Mouse (Mus musculus) left cerebral cortex, adult 11 months (tissue): Measurements from ENCODE around the gene Itpkb.

Experiments used
- DNase-seq: peaks from one replicate; pipeline ENCODE4 v3.0.0; 2022; ENCODE audit warnings: low spot score

Gene Itpkb

DNA sequence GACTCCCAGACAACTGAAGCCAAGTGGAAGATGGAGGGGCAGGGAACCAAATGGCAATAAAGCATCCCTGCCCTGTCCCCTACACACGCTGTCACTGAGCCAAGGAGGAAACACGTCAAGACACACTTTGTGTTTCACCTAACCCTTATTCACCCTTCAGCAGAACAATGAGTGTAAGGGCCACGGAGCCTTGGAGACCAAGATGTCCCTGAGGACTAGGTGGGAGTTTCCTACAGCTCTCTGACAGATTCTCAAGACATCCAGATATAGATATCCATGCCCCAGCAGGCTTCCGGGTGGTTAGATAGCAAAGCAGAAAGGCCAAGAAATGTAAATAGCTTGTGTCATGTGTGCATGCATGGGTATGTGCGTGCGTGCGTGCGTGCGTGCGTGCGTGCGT, 63.6 kb downstream of the Itpkb start:
- DNase-seq, result no peak

DNA sequence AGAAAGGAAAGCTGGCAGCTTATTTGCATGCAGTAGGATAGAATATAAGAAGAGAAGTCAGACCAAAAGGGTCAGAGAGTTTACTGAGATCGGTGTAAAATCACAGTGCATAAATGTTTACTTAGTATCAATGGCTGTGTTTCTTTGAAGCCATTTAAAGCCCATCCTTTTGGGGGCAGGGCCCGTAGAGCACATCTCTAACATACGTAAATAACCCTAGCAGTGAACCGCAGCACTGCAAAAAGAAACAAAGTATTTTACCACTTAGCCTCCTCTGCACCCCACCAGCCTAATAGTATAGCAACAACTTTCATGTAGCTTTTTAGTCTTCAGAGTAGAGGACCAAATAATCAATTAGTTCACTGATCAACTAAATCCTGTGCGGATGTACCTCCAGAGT, 67.4 kb downstream of the Itpkb start:
- no peak for DNase-seq

DNA sequence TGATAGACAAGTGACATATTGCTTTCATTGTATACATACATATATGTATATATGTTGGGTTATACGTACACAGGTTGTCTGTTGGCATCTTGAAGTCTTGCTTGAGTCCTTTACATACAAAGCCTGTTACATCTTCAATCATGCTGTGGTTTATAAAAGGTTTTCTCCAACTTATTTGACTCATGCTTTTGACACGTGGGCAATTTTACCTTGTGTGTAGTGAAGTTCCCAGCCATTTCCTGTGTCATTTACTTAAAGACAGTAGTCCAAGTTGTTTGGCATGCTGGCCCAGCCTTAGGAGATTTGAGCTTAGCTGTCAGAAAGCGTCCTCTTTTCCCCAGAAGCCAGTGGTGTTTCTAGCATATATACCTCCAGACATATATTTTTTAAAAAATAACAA, 68.2 kb downstream of the Itpkb start:
- DNase-seq, result no peak

DNA sequence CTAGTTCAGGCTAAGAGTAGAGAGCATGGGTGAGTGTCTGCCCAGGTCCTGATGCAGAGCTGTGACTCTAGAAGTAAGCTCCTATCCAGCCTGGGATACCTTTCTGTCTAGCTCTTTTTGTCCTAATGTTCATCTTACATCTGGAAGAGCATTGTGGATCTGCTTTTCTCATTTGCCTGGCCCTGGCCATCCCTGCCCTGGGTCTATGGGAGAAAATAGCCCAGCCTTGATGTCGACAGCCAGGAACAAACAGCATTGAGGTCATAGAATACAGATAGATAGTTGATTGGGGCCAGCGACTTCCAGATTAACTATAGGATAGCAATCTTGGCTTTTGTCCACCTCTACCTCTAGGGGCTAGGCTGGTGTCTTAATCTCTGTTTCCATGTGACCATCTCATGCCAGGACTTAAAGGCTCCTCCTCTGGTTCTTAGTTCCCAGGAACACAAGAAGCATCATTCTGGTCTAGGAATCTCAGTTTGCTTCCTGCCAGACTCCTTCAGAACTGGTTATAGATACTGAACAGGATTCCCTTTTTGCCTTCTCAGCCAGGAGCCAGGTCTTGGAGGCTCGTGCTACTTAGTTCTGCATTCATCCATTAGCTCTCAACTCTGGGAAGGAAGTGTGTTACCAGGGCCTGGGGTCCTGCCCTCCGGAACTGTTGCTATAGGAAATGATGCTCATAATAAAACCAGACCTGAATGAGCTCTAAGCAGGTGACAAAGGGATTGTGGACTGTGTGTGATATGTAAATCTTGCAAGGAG, 70.6 kb downstream of the Itpkb start:
- no peak for DNase-seq

DNA sequence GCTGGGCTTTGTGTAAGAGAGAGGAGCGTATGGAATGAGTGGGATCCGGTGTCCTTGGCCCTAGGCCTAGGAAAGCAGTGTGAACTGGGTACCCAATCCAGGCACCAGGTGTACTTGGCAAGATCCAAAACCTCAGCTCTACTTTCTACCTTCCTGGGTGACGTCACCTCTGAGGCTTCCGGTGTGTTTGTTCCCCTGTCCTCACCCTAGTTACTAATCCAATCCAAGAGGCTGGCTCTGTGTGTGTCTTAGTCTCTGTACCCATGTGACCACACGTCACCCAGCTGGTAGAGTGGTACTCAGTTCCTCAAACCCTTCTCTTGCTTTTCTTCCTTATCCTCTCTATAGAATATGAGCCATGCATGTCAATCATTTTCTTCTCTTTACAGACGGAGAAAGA, 71.4 kb downstream of the Itpkb start:
- DNase-seq, result no peak

DNA sequence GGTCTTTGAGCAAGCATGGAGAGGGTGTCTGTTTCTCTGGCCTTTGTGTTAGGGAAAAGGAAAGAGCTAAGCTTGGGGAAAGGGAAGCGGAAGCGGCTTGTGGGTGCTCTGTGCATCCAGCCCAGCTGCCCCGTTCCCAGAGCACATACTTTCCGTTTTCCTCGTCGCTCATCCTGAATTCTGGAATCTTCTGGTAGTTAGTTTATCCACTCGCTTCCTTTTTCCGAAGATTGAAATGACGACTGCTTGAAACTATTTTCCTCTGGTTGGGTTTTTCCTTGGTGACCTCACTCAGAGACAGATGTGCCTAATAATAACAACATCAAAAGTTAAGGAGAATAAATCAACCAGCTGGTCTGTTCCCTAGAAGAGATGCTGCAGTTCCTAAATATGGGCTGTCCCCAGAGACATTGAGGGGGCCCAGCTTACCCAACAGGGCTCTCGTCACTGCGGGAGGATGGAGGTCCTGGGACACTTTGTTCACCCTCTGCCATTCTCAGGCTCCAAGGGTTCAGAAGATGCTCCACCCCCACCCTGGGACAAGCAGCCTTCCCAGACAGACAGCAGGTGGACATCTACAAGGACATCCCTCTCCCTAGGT, 72.3 kb downstream of the Itpkb start:
- no peak for DNase-seq

DNA sequence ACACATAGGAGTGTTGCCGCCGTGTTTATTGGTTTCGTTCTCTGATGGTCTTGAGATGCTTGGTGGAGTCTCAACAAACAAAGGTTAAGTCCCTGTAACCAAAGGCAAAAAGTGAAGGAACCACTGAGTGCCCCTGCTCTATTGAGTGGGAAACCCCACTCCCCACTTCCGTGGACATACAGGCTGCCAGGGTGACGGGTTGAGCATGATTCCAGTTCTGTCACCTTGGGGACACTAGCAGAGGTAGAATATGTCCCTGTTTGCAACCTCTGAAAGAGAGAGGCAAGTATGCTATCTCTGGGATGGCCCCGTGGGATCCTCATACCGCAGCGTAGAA, 73.0 kb downstream of the Itpkb start:
- DNase-seq, result no peak

DNA sequence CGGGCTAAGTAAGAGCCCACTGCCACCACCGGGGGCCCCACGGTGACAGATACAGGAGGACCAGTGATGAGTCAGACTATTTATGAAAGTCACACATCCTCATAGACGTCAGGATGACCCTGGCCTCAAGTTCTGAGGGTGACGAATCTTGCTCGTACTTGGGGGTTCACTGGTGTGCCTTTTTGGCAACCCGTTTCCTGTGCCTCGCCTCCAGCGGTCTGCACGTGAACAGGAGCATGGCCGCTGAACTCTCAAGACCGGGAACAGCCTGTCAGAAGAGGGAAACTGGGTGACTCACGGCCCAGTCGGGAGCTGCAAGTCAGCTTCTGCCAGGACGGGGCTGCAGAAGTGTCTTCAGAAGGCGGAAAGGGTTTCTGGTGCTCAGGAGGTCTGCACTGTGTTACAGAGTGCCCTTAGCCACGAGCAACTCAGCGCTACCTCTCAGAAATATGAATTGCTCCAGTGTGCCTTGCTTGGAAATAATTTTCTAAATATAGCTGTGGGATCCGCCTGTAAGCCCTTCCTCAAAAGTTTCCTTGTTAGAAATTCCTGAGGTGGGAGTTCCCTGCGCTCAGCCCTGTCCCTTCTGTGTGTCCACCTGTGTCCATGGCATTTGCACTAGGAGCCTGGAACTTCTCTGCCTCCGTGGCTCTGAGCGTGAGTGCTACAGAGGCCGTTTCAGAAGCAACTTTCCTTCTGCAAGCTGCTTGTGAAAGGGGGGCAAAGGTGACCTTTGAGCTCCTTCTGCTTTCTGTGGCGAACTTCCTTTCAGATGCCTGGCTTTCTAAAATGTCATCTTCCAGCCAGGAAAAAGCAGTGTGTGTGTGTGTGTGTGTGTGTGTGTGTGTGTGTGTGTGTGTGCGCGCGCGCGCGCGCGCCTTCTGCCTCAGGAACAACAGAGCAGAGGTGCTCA, 73.7 kb downstream of the Itpkb start:
- DNase-seq, result no peak

DNA sequence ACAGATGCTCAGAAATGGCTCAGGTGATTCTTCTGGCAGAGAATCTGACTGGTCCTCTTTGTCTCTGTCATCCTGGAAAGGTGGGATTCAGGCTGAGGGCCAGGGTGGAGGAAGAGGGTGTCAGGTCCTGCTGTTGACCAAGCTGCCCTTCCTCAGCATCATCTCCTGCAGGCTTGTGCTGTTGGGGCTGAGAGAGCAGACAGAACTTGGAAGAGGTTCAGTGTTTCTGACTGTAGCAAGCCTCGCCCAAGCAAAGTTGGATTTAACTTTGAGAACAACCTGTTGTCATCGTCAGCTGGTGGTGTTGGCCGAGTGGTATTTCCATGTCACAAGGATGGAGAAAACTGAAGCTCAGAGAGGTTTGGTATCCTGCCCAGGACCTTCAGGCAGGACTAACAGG, 74.4 kb downstream of the Itpkb start:
- no peak for DNase-seq

DNA sequence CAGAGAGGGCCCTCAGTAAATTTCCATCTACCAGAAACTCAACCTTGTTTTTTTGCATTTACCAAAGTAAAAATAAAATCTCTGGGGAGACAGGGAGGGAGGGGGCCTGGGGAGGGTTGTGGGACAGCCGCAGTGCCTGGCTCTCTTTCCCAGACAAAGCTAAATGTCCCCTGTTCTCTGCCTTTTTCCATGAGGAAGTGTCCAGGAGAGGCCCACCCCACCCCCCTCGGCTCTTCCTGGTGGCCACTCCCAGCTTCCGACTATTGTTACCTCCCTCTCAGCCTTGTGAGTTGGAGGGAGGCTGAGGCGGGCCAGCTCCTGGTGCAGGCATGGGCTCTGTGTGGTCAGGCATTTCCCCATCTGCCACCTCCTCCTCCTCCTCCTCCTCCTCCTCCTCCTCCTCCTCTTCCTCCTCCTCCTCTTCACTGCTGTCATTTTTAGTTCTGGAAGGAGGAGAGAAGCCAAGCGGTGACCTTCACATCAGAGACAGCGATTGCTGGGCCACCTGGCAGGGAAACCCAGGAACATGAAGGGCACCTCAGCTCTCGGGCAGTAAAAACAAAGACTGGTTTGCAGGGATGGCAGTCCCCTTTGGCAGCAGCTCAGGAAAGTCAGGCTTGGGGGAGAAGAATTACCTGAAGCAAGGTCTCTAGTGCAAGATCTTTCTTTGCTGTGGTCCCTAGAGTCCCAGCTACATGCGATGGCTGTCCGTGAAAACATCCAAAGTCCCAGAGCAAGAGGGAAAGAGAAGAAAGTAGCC, 75.5 kb downstream of the Itpkb start:
- no peak for DNase-seq

DNA sequence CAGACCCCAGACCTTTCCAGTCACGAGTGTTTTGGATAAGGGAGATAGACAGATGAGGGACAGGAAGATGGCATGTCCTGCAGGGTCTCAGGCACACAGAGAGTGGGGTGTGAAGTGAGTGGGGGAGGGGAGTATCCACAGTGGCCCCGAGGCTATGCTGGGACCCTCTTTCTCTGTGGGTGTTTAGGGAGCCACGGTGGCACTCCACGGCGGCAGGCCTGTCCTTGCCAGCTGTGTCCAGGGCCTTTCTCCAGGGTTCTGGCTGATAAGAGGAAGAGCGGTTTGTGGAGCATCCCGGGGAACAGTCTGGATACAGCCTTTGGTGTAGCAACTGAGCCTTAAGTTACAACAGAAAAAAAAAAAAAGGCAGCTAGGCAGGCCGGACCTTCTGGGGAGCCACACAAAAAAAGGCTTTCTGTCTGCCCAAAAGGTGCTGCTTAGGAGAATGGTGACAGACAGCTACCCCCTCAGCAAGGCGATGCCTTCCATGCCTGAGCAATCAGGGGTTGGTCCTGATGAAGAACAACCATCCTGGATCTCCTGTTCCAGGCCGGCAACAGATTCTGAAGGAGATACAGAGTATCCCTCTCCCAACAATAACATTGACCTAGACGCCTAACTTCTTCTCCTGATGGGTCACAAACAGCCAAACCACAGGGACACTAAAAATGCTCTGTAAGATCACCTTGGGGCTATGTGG, 76.2 kb downstream of the Itpkb start:
- no peak for DNase-seq

DNA sequence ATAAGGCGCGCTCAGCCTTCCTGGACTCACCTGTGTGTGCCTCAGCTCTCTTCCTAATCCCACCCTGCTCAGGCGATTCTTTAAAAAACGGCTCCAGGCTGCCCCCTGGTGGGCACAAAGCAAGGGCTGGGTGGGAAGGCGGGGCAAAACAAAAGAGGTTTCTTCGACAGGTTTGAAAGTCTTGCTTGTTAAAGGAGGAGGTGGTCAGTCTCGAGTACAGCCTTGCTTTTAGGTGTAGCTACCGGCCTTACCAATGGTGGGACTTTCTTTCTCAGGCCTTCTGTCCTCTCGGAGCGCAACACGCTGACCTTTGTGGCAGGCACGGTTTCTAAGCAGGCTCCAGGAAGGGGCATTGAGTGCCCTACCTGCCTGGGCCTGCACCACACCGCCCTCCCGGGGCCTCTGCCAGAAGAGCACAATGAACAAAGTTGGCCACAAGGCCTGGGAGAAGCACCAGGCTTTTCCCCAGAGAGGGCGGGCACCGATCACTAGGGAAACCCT, 76.9 kb downstream of the Itpkb start:
- no peak for DNase-seq

DNA sequence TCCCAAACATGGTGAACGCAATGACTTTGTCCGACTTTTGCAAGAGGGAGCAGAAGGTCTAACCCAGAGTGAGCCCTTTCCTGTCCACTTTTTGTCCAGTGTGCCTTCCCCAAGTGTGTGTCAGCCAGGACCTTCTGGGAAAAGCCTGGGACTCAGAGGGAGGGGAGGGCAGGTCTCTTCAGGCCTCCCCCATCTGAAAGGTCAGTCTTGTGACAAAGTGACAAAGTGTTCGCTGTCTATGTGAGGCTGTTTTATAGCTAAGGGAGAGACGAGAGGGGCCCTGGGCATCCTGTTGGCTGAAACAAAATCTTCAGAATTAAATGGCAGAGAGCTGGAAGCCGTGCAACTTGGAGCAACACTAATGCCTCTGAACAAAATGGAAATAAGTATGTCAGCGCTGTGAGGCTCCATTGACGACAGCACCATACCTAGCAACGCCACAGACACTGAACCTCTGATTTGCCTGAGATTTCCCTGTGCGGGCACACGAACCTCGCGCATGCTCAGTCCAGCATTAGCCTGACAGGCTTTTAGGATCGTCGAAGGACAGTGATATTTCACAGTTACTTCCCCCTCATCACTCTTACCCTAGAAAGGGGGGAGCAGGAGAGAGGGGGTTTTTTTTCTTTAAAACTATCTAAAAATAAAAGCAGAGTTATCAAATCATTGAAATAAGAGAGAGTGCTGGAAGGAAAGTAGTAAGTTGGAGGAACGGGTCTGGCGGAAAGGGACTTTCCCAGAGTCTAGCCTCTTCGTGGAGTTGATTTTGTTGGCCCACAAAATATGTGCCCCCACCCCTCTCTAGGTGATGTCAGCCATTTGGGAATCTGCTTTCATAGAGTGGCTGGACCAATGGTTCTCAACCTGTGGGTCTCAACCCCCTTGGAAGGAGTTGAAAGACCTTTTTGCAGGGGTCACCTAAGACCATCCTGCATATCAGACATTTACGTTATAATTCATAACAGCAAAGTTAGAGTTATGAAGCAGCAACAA, 77.7 kb downstream of the Itpkb start:
- no peak for DNase-seq

DNA sequence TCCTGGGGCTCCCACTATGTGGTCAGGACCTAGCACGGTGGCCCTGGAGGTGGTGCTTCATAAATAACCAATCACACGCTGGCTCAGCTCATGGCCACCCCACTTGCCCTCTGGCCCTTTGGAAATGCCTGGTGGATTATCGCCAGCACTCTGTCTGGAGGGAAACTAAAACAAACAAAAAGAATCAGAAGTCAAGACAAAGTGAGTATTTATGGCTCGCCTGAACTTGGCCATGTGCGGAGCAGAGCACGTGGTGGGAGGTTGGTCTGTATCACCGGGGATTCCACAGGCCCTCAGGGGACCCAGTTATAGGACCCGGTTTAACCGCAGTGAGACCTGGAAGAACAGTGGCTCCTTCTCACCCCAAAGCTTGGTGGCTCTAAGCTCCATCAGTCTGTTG, 78.5 kb downstream of the Itpkb start:
- DNase-seq, result no peak

DNA sequence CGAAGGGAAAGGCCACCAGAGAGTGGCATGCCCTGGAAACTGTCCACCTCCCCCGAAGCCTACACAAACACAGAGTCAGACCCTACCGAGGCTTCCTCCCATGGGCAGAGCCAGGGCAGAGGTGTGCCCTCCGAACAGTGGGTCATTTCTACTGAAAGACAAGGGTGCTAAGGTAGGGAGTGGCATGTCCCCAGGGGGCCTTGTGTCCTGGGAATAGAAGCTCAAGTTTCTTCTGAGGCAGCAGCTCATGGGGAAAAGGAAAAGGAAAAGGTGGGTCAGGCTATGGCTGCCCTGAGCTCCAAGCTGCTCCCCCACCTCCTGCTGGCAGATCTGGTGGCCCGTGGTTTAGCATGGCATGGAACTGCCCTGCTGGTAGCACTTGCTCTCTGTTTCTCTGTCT, 79.5 kb downstream of the Itpkb start:
- DNase-seq, result no peak

DNA sequence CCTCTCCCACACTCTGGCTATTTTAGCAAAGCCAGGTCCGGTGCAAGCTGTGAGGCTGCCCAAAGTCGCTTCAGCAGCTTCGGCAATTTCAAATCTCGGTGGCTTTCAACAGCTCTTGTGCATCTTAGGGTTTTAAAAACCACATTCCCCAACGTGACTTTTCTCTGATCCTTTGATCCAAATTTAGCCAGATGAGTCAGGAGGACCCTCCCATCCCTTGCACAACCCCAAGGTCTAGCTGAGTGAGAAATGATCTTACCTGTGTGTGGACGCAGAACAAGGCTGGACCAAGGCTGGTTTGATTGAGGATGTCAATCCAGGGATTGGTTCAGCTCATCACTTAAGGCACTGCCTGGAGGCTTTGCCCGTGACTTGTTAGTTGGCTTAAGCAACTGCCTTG, 80.0 kb downstream of the Itpkb start:
- no peak for DNase-seq

DNA sequence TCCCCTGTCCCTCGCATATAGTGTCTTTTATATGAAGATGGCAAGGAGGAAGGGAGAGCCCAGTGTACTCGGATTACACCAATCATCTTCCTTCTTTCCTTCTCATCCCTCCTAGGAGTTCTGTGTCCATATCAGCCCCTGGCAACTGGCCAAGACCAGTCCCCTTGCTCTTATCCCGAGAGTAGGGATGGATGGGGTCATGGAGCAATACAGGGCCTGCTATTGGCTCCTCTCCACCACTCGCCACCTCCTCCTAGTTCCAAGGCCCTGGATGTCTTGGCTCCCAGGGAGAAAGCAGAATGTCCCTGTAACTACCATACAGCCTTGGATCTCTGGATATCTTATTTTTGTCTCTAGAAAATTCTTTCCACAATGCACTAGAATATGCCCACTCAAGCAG, 84.8 kb downstream of the Itpkb start:
- DNase-seq, result no peak

DNA sequence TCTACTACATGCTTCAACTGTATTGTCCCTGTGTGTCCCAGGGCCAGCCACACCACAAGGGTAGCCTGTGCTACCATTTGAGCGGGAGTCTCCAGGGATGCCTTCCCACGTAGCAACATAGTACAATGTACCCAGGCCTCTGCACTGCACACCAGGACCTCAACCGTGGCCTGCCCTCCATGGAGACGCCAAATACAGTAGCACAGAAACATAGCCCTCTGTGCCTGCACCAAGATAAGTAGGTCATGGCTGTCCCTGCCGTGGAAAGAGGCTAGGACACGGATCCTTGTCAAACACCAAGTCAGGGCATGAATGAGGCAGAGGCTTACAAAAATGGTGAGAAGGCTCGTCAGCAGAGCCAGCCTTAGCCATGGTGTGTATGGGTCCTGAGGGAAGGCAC, 85.6 kb downstream of the Itpkb start:
- no peak for DNase-seq

DNA sequence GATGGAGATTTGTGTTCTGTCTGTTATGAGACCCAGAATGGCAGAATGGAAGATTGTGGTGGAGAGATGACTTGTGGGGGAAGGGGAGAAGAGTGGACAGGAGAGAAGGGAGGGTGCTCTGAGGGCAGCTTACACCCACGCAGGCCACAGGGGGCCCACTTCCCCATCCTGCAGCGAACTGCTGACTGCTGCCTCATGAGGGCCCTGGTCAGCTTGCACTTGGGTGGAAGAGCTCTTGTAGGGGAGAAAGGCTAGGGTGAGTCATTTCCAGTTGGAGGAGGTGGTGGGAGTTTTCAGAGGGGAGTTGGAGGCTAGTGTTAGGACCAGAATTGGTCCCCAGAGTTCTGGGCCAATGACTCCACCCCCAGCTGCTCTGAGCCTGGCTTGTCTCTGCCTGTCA, 86.8 kb downstream of the Itpkb start:
- no peak for DNase-seq

DNA sequence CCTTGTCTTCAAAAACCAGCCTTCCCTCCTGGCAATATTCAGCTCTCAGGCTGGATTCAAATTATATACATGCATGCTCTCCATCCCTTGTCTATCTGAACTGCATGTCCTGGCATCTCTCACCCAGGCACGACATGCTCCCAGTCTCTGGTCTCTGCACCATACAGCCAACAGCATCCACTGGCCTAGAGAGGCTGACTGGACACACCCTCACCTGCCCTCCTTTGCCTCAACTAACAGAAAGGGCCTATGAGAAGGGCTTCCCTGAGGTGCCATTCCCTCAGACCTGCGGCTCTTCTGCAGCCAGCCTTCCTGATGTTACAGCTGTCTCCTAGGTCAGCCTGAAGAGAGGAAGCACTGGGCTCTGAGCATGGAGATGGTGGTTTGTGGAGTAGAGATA, 88.8 kb downstream of the Itpkb start:
- DNase-seq, result no peak
